Mouse (Mus musculus) heart, embryonic 14.5 days (tissue): ENCODE data around the gene Htra3. TPM values are rescaled to one million over a fixed set of nuclear protein-coding genes. Genes with fewer than 3 reads are reported as not detected.

Experiments
- ATAC-seq: fragments of 200-750 bp; cut with Nextera tagmentation; 2 replicates; pipeline ENCODE4 v1.8.0; 2017; ENCODE audit warnings: low read depth, moderate TSS enrichment; ENCODE audit not compliant: insufficient number of reproducible peaks, insufficient read depth, low FRiP score
- H3K27ac ChIP-seq, 2 experiments: fragments of 200-500 bp in 1 of 2; fragments of 300-500 bp in 1 of 2; sonication (generic) in 1 of 2; replicated peaks in 1 of 2; 2 replicates each; pipeline ENCODE4 v1.5.1; 2012 to 2014; ENCODE audit warnings: low read depth in 2 of 2, low read length in 2 of 2, control low read depth in 1 of 2, mild to moderate bottlenecking in 1 of 2, mixed read lengths in 1 of 2; ENCODE audit not compliant: control insufficient read depth in 1 of 2, insufficient read depth in 1 of 2
- H3K27me3 ChIP-seq: fragments of 300-500 bp; sonication (generic); 2 replicates; pipeline ENCODE4 v1.6.1; 2014; ENCODE audit warnings: mild to moderate bottlenecking, low read length, control low read depth; ENCODE audit not compliant: control insufficient read depth, insufficient read depth
- H3K36me3 ChIP-seq: fragments of 300-500 bp; sonication (generic); 2 replicates; pipeline ENCODE4 v1.6.1; 2014; ENCODE audit warnings: mild to moderate bottlenecking, control low read depth, low read length, mixed read lengths; ENCODE audit not compliant: control insufficient read depth, insufficient read depth
- H3K4me1 ChIP-seq, 2 experiments: fragments of 200-500 bp in 1 of 2; fragments of 300-500 bp in 1 of 2; sonication (generic) in 1 of 2; 2 replicates each; pipeline ENCODE4 v1.6.1; 2012 to 2014; ENCODE audit warnings: low read length in 2 of 2, control low read depth in 1 of 2, mixed read lengths in 1 of 2; ENCODE audit not compliant: control insufficient read depth in 2 of 2, insufficient read depth in 2 of 2
- H3K4me2 ChIP-seq: fragments of 300-500 bp; sonication (generic); 2 replicates; pipeline ENCODE4 v1.6.1; 2014; ENCODE audit warnings: mild to moderate bottlenecking, low read length
- H3K4me3 ChIP-seq, 2 experiments: fragments of 200-500 bp in 1 of 2; fragments of 300-500 bp in 1 of 2; sonication (generic) in 1 of 2; 2 replicates each; pipeline ENCODE4 v1.5.1; 2012 to 2014; ENCODE audit warnings: low read length in 2 of 2, mild to moderate bottlenecking in 2 of 2, control low read depth in 1 of 2, low read depth in 1 of 2, moderate library complexity in 1 of 2; ENCODE audit not compliant: control insufficient read depth in 1 of 2, insufficient read depth in 1 of 2
- H3K9ac ChIP-seq: fragments of 300-500 bp; sonication (generic); 2 replicates; pipeline ENCODE4 v1.6.1; 2014; ENCODE audit warnings: mild to moderate bottlenecking, low read length
- H3K9me3 ChIP-seq: fragments of 300-500 bp; sonication (generic); 2 replicates; pipeline ENCODE4 v1.6.1; 2016; ENCODE audit warnings: low read length, control low read depth; ENCODE audit not compliant: control insufficient read depth
- WGBS: fragments of 180-500 bp; shearing (Covaris S2); extraction: QIAGEN DNeasy Blood & Tissue Kit; methylation state at CpG from one replicate; pipeline ENCODE4 v1.1.7; 2014; 5-methylcytosine and 5-hydroxymethylcytosine counted together
- polyA plus RNA-seq: library from polyadenylated mRNA; unstranded; fragments of >200 nt; fragmentation: Nextera tagmentation; extraction: Ambion mirVana; gene quantifications from 2 replicates; pipeline ENCODE4 v1.2.1, GENCODE M21; 2014

Htra3 gene
- polyA plus RNA-seq, 1 experiment from 2014 or later = 7.8 TPM

- Histone ChIP-seq H3K4me3 (no peak overlapping the region), H3K9me3 (no peaks in the 10 kb centered on the region), H3K4me1 (peaks cover 25 to 42% of the 10 kb centered on the region in 2 experiments), H3K4me2 (no peak overlapping the region), H3K27me3 (0 out of 2 replicates have a peak, but pooled peaks cover 2% of the 10 kb centered on the region), H3K36me3 (no peaks in the 10 kb centered on the region; the same call in 1 of the 2 replicates), H3K9ac (no peak overlapping the region), H3K27ac (no peak overlapping the region)
- WGBS = 91% methylated on average over 8 of the region's 8 CpGs
- no peak for ATAC-seq
Observed at GRCm38 (mm10) chr5:35612722-35613121, 66.9 kb downstream of the Htra3 start.

- ATAC-seq = no peak
- Histone ChIP-seq H3K9me3 (no peaks in the 10 kb centered on the region), H3K36me3 (no peaks in the 10 kb centered on the region; the same call in 1 of the 2 replicates), H3K4me3 (no peak overlapping the region), H3K4me2 (no peak overlapping the region), H3K27me3 (no peaks in the 10 kb centered on the region), H3K27ac (no peak overlapping the region), H3K4me1 (peaks cover 29 to 42% of the 10 kb centered on the region in 2 experiments), H3K9ac (no peak overlapping the region)
- WGBS = 83% methylated on average over 11 of the region's 11 CpGs
Observed at GRCm38 (mm10) chr5:35611900-35612299, 67.7 kb downstream of the Htra3 start.

DNA sequence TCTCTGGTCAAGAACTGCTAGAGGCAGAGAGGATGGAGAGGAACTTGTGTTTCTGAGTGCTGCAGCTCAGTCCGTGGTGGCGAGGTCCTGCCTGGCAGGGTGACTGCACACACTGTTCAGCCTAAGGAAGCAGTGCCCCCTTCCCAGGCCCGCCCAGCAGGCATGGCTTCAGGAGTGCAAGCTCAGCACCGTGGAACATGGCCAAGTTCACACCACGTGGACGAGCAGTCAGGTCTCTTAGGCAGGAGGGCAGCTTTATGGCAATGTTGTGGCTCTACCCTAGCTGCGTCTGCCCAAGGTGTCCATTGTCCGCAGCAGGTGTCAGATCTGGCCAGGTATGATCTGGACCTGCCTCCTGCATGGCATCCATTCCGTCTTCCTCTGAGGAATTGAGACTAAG lies 68.4 kb downstream of the Htra3 start:
- ATAC-seq = 0 out of 2 replicates have a peak, but pooled peaks have one; percentile 23
- no peak overlapping the region for H3K27ac ChIP-seq
- H3K36me3 ChIP-seq = no peaks in the 10 kb centered on the region; the same call in 1 of the 2 replicates
- H3K4me1 ChIP-seq = peaks cover 27 to 43% of the 10 kb centered on the region in 2 experiments
- no peak overlapping the region for H3K4me3 ChIP-seq
- no peak overlapping the region for H3K4me2 ChIP-seq
- no peaks in the 10 kb centered on the region for H3K27me3 ChIP-seq
- H3K9ac ChIP-seq = no peak overlapping the region
- H3K9me3 ChIP-seq = no peaks in the 10 kb centered on the region
- WGBS = 67% methylated on average over 9 of the region's 9 CpGs

DNA sequence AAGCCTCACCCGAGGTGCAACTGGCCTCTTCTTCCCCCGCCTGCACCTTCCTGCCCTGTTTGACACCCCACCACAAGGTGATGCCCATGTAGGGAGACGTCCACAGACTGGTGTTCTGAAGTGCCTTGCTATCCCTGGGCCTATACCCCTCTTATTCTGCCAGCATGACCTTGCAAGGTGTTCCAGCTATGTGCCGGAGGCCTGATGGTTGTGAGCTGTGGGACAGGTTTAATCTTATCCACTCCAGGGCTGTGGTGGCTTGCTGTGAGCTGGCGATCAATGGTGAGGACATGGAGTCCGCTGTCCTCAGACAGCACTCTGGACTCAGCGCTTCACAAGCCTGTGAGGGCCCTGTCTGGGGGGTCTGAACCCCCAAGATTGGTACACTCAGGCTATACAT lies 69.2 kb downstream of the Htra3 start:
- no peak for ATAC-seq
- 84% methylated on average over 7 of the region's 7 CpGs for WGBS
- no peak overlapping the region for H3K4me2 ChIP-seq

DNA sequence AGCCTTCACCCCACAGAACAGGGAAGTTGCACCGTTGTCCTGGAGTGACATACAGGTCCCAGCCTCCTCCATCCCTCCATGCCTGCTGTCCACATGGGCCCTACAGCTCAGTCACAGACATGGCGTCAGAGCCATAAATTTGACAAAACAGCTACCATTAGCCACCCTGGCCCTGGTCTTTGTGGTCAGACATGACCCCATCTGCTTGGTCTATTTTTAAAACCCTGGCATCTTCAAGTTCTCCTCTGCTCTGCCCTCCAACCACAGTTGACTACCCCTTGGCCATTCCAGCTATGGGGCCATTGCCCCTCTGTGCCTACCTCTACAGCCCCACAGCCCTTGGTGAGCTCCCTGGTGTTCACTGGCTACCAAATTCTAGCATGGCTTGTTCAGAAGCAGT lies 69.6 kb downstream of the Htra3 start:
- Histone ChIP-seq H3K36me3 (peaks cover 8% of the 10 kb centered on the region), H3K4me3 (no peak overlapping the region), H3K9ac (no peak overlapping the region), H3K9me3 (no peaks in the 10 kb centered on the region), H3K27ac (no peak overlapping the region), H3K4me2 (no peak overlapping the region), H3K27me3 (no peaks in the 10 kb centered on the region), H3K4me1 (peaks cover 27 to 43% of the 10 kb centered on the region in 2 experiments)
- no peak for ATAC-seq
- 73% methylated on average over 2 of the region's 2 CpGs for WGBS

More for the DNA sequence above, 69.2 kb downstream of the Htra3 start:
- Histone ChIP-seq H3K36me3 (peaks cover 4% of the 10 kb centered on the region), H3K27me3 (no peaks in the 10 kb centered on the region), H3K9ac (no peak overlapping the region), H3K4me3 (no peak overlapping the region), H3K9me3 (no peaks in the 10 kb centered on the region), H3K4me1 (peaks cover 27 to 43% of the 10 kb centered on the region in 2 experiments), H3K27ac (no peak overlapping the region)

- WGBS = 44% methylated on average over 12 of the region's 12 CpGs
- no peaks in the 10 kb centered on the region for H3K27me3 ChIP-seq
- H3K4me2 ChIP-seq = no peak overlapping the region
- no peak overlapping the region for H3K4me3 ChIP-seq
- peaks cover 27 to 43% of the 10 kb centered on the region in 2 experiments for H3K4me1 ChIP-seq
- no peaks in the 10 kb centered on the region for H3K9me3 ChIP-seq
- peaks cover 10% of the 10 kb centered on the region for H3K36me3 ChIP-seq
- no peak overlapping the region for H3K27ac ChIP-seq
- no peak for ATAC-seq
- no peak overlapping the region for H3K9ac ChIP-seq
Observed at GRCm38 (mm10) chr5:35609381-35609780, 70.2 kb downstream of the Htra3 start.

DNA sequence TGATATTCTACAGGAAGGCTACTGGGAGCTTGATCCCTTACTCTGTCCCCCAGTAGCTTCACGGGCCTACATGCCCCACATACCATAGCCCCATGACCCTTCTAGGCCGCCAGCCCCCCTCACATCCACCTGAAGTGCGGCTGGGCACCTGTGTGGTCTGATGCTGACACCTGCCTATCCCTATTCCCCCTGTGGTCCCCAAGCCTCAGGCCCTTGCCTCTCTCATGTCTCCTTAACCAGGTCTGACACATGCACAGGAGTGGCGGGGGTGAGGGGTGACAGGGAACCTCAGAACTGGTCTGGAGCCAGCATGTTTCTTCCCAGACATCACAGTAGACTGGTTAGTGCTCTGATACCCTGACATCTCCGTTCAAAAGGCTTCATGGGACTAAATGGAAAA lies 71.0 kb downstream of the Htra3 start:
- H3K4me1 ChIP-seq = peaks cover 27 to 43% of the 10 kb centered on the region in 2 experiments
- whole genome bisulfite sequencing = 80% methylated on average over 5 of the region's 5 CpGs
- no peak overlapping the region for H3K9ac ChIP-seq
- no peak overlapping the region for H3K27ac ChIP-seq
- no peaks in the 10 kb centered on the region for H3K9me3 ChIP-seq
- no peak overlapping the region for H3K4me2 ChIP-seq
- H3K27me3 ChIP-seq = no peaks in the 10 kb centered on the region
- no peak for ATAC-seq
- no peak overlapping the region for H3K4me3 ChIP-seq
- peaks cover 14% of the 10 kb centered on the region for H3K36me3 ChIP-seq

DNA sequence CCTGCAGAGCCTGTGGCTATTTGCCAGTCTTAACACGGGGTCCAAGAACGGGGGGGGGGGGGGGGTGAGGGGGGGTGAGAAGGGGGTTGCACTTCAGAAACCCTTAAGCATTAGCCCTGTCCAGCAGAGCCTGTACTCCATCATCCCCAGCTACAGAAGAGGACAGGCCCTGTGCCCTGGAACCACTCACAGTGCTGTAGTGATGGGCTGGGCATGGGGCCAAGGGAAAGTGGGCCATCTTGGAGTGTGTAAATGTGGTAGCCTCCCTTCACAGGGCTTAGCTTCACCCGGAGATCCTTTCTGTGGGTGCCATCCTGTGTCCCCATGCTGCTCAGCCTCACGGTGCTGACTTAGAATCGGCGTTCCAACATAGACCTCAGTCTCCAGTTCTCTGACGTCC lies 71.8 kb downstream of the Htra3 start:
- Histone ChIP-seq H3K27ac (no peak overlapping the region), H3K9me3 (no peaks in the 10 kb centered on the region), H3K36me3 (peaks cover 22% of the 10 kb centered on the region), H3K4me1 (peaks cover 27 to 43% of the 10 kb centered on the region in 2 experiments), H3K4me3 (no peak overlapping the region), H3K9ac (no peak overlapping the region), H3K4me2 (no peak overlapping the region), H3K27me3 (no peaks in the 10 kb centered on the region)
- ATAC-seq = peak; percentile 77
- WGBS = 53% methylated on average over 6 of the region's 7 CpGs
